Mouse (Mus musculus): Measurements from ENCODE around the gene Crhbp. TPM values are rescaled to one million over a fixed set of nuclear protein-coding genes. Genes with fewer than 3 reads are reported as not detected.

Gene Crhbp
- polyA plus RNA-seq (2014; fragmentation: Illumina TruSeq; extraction: RNeasy Lipid Tissue Mini Kit (QIAGEN cat#74804); ENCODE audit: low read depth, low replicate concordance) = 0.67 TPM

GRCm38 (mm10) chr13:95444824-95445223 is at the start of gene Crhbp:
TSS of gene Crhbp (minus strand) at chr13:95444924.

GRCm38 (mm10) chr13:95478671-95479413 is 34.1 kb upstream of the Crhbp start, which contains the start of gene S100z:
TSS of gene S100z (minus strand) at chr13:95478721.

Other genes with a start within 250 kb of the Crhbp start
- 14.9 TPM for gene Pde8b, start 194.6 kb downstream of the Crhbp start, polyA plus RNA-seq (2014; fragmentation: Illumina TruSeq; extraction: RNeasy Lipid Tissue Mini Kit (QIAGEN cat#74804); ENCODE audit: low read depth, low replicate concordance)
- 41.8 TPM for gene Zbed3, start 121.3 kb downstream of the Crhbp start, polyA plus RNA-seq (2014; fragmentation: Illumina TruSeq; extraction: RNeasy Lipid Tissue Mini Kit (QIAGEN cat#74804); ENCODE audit: low read depth, low replicate concordance)
- gene Aggf1, start 69.6 kb downstream of the Crhbp start, polyA plus RNA-seq (2014; fragmentation: Illumina TruSeq; extraction: RNeasy Lipid Tissue Mini Kit (QIAGEN cat#74804); ENCODE audit: low read depth, low replicate concordance) = 25.1 TPM
- 6.6 TPM for gene S100z, start 33.8 kb upstream of the Crhbp start, polyA plus RNA-seq (2014; fragmentation: Illumina TruSeq; extraction: RNeasy Lipid Tissue Mini Kit (QIAGEN cat#74804); ENCODE audit: low read depth, low replicate concordance)
- 12.1 TPM for gene F2rl1, start 80.3 kb upstream of the Crhbp start, polyA plus RNA-seq (2014; fragmentation: Illumina TruSeq; extraction: RNeasy Lipid Tissue Mini Kit (QIAGEN cat#74804); ENCODE audit: low read depth, low replicate concordance)
- 8.3 TPM for gene F2r, start 173.6 kb upstream of the Crhbp start, polyA plus RNA-seq (2014; fragmentation: Illumina TruSeq; extraction: RNeasy Lipid Tissue Mini Kit (QIAGEN cat#74804); ENCODE audit: low read depth, low replicate concordance)